Mouse (Mus musculus): ENCODE results near the gene Dlx5. TPM values are rescaled to one million over a fixed set of nuclear protein-coding genes. Genes with fewer than 3 reads are reported as not detected.

The Dlx5 gene
- 0.09 and 0.14 TPM in 2 replicates for polyA plus RNA-seq (2012; rRNA removed)

DNA sequence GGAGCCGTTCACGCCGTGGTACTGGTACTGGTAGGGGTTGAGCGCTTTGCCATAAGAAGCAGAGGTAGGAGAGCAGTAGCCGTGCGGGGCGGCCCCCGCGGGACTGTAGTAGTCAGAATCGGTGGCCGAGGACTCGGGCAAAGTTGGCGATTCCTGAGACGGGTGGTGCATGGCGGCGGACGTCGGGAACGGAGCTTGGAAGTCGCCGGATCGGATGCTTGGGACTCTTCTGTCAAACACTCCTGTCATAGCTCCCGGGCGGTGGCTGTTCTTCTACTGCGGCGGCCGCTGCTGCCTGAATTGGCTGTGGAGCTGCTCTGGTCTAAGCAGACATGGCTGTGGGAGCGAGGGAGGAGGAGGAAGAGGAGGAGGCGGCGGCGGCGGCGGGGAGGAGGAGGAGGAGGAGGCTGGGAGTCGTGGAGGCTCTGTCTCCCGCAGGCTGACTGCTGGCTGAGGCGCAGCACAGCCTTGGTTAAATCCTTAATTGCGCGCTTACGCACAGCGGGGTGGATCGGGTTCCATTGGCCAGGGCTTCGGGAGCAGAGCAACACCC lies at the start of gene Dlx5:
TSS of gene Dlx5 (minus strand) at position 448 of the 553 bp plus-strand sequence.
- no peak for DNase-seq (ENCODE audit: low read depth)

DNA sequence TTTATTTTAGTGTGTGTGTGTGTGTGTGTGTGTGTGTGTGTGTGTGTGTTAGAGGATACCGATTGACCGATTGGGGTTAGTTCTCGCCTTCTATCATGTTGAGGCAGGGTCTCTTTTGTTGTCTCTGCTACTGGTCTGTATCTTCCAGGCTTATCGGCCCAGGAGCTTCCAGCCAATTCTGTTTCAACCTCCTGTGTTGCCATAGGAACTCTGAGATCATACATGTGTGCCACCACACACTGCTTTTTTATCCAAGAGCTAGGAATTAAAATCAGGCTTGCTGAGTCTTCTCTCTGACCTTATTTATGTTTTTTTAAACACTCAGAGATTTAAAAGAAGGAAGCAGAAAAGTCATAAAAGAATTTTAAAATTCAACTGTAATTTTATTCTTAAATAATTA lies 49.6 kb upstream of the Dlx5 start:
- no peak for DNase-seq (ENCODE audit: low read depth)

DNA sequence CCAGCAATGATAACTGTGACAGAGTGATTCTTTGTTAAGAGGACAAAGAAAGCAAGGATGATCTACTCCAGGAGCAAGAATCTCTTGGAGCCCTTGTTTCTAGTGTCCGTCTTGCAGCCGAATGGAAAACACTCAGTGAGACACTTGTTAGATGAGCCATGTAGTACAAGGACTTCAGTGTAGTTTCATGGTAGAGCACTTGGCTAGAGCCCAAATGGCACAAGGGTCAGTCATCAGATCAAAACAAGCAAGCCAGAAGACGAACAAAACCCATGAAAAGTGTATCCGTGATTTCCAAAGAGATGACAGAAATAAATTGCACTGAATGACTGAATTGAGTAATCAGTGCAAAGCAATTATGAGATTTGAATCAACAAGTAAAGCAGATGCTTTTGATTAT lies 48.9 kb upstream of the Dlx5 start:
- no peak for DNase-seq (ENCODE audit: low read depth)

DNA sequence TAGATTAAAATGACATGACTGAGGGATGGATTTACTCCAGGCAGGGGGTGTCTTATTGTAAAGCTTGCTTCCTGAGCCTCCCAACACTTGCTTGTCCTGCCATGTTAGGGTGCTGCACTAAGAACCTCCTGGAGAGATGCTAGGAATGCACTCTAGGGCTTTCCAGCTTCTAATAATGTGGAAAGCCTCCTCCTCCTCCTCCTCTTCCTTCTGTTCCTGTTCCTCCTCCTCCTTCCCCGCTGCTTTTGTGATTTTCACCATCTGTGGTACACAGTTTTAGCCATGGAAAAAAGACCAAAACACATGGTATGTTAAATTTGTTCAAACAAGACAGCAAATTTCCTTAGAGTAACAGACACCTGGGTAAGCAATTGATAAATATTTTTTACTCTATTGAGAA lies 43.4 kb upstream of the Dlx5 start:
- no peak for DNase-seq (ENCODE audit: low read depth)

DNA sequence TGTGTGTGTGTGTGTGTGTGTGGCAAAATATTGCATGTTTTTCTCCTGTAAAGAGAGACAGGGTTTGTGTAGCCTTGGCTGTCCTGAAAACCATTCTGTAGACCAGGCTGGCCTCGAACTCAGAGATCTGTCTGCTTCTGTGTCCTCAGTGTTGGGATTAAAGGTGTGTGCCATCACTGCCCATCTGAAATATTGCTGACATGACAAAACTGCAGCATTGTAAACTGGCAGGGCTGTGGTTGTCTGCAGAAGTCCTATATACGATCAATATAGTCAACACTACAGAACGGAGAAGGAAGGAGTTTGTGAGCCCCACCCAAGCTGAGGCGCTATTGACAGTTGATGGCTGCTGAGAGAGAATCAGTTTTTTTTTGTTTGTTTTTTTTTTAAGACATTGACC lies 35.4 kb upstream of the Dlx5 start:
- DNase-seq (ENCODE audit: low read depth), result no peak

DNA sequence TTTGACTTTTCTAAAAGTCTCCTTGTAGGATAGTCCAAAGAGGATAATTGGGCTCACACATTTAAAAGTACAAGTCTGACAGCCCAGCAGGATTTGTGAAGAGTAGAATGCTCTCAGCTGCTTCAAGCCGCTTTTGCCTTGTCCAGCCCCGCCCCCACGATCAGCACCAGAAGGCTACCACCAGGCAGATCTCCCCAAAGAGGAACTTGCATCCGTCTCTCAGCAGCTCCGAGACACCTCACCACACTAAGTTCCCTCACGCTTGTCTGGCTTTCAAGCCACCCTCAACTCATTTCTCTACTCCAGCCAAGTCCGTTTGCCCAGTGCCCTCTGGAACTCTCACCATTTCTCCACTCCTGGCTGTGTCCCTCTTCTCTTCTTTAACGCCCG lies 33.6 kb upstream of the Dlx5 start:
- DNase-seq (ENCODE audit: low read depth), result no peak

DNA sequence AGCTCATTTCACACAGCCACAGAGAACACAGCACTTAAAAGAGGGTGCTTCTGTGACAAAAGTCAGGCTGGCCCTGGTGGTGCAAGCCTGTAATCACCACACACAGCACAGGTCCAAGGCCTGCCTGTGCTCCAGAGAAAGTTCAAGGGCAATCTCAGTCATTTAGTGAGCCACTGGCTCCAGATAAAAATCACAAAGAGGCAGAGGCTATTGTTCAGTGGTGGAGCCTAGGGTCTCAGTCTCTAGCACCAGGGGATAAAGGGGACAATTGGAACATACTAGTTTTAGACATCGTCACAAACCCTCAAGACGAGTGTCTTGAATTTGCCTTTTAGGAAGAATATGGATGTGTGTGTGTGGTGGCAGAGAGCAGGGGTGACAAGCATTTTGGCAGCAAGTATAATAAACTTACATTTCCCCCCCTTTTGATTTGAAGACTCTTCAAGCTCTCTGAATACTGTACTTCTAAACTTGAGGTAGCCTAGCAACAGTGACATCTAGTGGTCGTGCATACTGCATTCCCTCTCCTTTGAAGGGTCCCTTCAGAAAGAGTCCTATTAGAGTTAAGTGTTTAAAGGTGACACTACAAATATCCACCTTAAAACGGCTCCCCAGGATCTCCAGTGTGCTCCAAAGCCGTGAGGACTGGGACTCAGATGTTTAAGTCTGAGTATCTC lies 33.1 kb upstream of the Dlx5 start:
- DNase-seq (ENCODE audit: low read depth), result no peak

DNA sequence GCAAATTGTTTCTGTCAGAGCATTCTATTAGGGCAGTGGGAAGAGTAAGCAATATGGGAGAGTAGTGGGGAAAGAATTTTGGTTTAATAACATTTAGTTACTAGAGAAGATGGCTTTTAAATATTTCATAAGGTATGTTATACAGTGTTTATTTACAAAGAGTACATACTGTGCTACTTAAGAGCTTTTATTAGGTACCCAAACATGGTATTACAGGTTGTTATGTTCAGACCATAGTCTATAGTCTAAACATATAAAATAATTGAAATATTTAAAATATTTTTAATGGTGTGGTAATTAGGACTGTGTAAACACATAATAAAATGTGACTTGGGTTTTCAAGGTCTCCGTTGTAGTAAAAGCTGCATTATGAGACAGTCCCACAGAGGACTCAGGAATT lies 32.4 kb upstream of the Dlx5 start:
- DNase-seq (ENCODE audit: low read depth), result no peak

DNA sequence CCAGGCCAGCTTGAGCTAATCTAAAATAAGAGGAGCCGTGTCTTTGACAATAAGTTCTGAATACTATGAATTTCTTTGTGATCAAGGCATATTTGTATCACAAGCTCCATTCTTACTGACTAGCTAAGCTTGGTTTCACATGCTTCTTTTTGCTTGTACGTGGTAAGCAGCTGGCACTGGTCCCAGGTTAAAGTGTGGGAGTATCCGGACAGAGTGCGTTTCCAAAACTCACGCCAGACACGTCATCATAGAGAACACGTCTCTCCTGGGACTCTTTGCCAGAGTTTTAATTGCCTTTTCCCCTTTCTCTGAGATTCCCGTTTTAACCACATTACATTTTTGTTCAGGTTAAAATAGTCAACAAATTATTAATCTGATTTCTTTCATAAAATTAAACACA lies 27.7 kb upstream of the Dlx5 start:
- no peak for DNase-seq (ENCODE audit: low read depth)

DNA sequence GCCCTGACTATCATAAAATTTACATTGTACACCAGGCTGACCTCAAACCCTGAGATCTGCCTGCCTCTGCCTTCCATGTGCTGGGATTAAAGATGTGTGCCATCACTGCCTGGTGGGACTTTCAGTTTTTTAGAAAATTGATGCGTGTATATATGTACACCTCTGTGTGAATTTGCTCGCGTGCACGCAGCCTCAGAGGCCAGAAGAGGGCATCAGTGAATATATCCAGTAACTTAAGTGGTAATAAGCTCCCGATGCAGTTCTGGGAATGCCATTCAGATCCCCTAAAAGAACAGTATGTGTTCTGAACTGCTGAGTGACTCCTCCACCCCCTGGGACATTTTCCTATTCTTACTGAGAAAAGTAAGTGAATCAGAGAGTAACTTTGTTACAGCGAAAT lies 8.2 kb upstream of the Dlx5 start:
- no peak for DNase-seq (ENCODE audit: low read depth)

DNA sequence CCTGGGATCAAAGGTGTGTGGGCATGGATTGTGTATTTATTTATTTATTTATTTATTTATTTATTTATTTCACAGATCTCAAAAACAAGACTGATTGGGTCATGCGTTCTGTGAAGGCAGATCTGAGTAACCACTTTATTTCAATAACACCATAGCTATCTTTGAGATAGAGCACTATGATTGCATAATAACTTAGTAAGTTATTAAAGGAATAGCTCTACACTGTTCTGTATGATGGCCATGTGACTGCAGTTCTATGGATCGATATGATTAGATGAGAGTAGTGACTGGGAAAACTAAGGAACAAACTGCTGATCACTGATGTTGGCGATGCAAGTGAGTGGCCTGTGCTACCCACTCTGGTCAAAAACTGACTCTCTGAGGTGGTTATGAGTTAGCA lies 4.3 kb upstream of the Dlx5 start:
- DNase-seq (ENCODE audit: low read depth), result no peak

DNA sequence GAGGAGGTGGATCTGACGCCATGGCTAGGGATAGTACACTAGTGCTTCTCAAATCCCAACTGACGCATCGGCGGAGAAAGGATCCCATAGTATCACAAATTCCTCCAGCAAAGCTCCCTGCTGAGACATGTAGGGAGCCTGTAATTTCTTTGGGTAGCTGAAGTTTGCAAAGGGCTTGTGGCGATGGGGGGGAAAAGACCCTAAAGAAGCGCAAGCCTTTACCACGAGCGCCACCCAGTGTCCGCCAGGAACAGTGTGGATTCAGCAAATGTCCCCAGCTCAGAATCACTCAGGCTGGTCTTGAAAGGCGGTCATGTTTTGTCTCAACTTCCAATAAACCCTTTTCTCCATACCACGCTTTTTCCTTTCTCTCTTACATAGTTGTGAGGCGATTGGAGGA lies 3.0 kb upstream of the Dlx5 start:
- DNase-seq (ENCODE audit: low read depth), result no peak

DNA sequence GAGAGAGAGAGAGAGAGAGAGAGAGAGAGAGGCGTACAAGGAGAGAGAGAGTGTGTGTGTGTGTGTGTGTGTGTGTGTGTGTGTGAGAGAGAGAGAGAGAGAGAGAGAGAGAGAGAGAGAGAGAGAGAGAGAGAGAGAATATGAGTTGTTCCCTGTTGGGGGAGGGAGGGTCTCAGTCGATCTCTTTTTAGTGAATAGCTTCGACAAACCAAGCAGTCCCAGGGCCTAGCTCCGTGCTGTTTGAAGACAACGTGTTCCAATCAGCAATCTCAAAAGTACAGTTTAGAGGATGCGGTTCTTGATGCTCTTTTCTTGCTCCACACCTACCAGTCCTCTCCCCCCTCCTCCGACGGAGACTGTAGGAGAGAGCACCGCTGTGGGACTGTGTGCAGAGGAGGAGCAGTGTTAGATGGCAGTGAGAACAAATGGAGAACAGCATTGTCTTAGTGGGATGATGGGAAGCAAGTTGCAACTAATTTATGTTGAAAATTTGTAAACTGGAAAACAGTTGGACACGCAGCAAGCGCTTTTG lies 447 bp upstream of the Dlx5 start:
- DNase-seq (ENCODE audit: low read depth), result no peak

DNA sequence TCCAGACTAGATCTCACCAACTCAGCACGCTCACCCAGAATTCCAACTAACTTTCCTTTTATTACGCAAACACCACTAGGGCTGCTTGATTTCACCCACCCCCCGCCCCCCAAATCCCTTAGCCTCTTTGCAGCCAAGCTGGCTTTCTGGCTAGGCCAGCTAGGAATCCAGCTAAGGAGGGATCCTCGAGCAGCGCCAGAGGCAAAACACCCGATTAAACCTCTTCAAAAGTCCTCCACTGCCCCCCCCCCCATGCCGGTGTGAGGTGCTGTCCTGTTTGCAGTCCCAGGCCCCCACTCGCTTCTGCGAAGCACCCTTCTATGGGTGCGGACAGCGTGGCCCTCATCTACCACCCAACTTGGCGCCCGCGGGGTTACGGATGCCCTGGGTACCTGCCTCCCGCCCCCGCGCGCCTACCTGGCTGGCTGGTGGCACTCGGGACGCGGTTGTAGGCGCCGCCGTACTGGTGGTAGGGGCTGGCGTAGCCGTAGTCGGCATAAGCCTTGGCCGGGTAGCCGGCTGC lies 709 bp downstream of the Dlx5 start:
- DNase-seq (ENCODE audit: low read depth), result no peak

DNA sequence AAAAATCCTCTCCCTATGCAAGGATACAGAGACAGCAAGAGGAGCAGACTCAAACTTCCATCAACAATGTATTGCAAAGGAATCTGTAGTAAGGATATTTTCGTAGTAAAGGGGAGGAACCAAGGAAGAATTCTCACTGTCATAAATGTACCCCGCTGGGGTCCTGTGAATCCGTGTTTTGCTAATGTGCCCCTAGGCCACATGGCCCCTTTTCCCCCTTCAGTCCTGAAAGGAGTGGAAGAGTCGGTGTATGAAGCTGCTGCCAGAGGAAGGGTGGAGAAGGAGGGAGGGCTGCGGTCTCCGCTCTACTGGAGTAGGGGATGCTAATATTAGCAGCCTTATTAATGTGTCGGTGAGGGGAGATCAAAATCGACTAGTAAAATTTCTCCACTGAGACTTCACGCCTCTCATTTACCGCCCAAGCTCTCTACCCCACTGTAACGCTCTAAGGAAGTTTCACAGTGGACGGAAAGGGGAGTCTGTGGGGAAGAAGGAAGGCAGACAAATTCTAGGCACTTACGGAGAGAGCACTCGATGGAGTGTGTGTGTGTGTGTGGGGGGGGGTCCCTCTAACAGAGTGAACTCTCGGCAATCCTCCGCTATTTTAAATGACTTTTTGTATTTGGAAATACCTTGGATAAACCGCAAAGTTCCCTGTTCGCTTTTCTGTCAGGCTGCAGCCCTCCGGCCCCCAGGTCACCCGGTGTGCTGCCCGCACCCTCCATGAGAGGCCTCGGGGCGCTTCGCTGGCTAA lies 1.3 kb downstream of the Dlx5 start:
- no peak for DNase-seq (ENCODE audit: low read depth)

DNA sequence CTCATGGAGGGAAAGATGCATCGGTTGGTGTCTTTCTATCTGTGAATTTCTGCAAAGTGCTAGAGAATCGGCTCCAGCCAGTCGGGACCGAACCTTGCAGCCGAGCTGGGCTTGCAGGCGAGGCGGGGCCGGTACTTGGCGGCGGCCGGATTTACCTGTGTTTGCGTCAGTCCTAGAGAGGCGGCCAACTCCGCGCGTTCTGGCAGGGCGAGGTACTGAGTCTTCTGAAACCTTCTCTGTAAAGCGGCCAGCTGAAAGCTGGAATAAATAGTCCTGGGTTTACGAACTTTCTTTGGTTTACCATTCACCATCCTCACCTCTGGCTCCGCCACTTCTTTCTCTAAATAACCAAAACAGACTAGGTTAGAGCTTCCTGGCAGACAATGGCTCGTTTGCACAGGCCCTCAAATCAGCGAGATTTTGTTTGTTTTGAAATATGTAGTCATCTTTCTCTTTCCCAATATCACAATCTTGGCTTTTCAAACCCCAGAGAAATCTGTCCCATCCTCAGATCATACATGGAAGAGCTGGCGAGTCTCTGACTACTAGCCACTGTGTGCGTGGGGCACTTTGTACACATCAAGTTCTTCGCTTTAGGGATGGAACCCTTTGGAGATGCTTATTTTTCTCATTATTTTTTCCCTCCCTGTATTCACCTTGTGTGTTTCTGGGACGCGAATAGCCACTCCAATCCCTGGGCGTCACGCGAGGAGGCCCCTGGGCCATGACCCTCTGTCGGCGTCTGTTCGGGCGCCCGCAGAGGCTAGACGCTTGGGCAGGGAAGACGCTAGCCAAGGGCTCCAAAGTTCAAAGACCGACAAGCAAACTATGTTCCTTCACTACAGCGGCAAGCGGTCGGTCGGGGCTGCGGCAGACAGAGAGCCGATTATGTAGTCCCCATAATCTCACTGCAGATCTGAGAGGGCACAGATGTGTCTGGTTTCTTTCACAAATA lies 2.2 kb downstream of the Dlx5 start:
- DNase-seq (ENCODE audit: low read depth), result no peak

DNA sequence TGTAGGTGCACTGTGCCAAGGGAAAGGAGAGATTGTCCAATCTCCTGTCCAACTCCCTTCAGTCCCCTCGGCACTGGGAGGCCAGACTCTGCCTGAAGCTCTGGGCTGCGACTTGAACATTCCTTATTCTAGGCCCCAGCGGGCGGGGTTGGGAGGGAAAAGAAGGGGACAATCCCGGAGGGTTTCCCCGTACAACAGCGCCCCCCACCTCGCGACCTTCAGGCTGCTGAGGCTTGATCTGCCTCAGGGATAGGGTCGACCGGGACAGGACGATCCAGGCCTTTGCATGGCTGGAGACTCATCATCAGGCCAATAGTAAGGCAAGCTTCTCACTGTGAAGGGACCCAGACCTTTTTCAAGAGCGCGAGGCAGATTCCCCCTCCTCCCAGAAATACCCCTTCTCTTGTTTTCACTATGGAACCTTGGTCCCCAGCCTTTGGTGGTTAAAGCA lies 3.0 kb downstream of the Dlx5 start:
- DNase-seq (ENCODE audit: low read depth), result no peak

DNA sequence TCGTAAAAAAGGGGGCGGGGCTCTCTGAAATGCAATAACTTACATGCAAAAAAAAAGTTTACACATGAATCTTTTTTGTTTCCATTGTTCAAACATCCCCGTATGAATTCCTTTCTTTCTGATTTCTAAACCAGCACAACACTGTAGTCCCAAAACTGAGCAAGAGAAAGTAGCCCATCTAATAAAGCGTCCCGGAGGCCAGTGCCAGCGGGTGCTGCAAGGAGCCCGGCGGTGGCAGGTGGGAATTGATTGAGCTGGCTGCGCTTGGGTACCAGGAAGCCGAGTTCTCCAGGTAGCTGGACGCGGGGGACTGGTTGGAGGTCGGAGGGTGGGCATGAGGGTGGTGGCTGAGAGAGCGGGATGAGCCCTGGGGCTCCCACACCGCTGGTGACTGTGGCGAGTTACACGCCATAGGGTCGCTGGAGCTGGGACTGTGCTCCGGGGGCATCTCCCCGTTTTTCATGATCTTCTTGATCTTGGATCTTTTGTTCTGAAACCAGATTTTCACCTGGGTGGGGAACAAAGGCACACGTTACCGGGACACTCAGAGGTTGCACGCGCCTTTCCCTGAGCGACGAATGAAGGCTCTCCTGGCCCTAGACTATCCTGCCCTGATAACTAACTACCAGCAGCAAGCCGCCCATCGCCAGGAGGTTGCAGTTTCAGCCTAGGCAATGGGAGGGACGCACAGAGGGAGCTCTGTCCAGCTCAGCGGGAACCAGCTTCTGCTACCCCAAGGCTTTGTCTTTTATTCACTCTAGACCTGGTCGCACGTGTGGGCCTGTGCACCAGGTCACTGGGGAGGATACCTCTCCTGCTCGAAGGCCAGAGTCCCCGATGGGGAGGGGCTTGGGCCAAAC lies 3.7 kb downstream of the Dlx5 start:
- DNase-seq (ENCODE audit: low read depth), result no peak

DNA sequence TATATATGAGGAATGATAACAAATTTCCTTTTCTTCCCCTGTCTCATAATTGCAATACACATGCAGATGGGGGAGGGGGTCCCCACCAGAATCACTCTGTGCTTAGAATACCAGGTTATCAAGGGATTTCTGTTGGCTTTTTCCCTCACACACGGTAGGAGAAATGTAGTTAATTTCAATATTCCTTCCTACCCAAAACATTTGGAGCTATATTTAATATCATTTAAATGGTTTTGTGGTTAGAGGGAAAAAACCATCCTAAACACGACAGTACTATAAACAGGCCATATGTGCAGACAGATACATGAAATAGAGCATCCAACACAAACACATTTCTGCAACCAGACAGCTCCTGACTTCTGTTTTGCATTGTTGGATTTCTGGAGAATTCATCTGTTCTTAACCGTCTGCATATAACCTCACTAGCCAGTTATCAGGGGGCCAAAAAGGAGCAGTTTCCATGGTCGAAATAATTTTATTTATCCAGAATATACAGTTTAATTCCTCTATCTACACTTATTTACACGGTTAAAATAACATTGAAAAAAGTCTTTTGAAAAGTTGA lies 4.5 kb downstream of the Dlx5 start:
- DNase-seq (ENCODE audit: low read depth), result no peak

DNA sequence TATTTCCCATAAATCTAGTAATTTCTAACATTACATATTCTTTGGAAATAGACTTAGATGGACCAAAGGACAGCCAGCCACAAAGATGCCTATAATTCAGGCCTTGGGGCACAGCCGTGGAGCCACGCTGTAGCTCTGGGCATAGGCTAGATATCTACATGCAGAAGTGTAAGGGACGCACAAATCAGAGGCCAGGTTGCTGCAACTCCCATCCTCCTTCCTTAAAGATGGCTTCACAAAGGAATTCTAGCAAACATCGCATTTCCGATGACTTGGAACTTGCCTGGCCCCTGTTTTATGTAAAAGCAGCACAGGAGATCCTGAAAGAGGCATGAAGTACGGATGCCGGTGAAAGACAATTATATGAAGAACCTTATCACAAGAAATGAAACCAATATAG lies 5.2 kb downstream of the Dlx5 start:
- no peak for DNase-seq (ENCODE audit: low read depth)
